Mouse (Mus musculus) left cerebral cortex, adult 11 months (tissue): ENCODE data around the gene Sv2b.
A peak's percentile ranks its signal among the peaks of the same experiment; 100 is the strongest.

Experiments
- DNase-seq: peaks from one replicate; pipeline ENCODE4 v3.0.0; 2022; ENCODE audit warnings: low spot score

Sv2b gene

GRCm38 (mm10) chr7:75292246-75292645 is 16.8 kb downstream of the Sv2b start:
- no peak for DNase-seq

GRCm38 (mm10) chr7:75290554-75290953 is 18.5 kb downstream of the Sv2b start:
- no peak for DNase-seq

- DNase-seq: no peak
These were observed 21.8 kb downstream of the Sv2b start for GRCm38 (mm10) chr7:75287237-75287636.

- DNase-seq: no peak
These were observed 26.1 kb downstream of the Sv2b start for GRCm38 (mm10) chr7:75282951-75283350.

- DNase-seq: no peak
These were observed 26.9 kb downstream of the Sv2b start for GRCm38 (mm10) chr7:75282080-75282650.

GRCm38 (mm10) chr7:75281106-75281505 is 28.0 kb downstream of the Sv2b start:
- DNase-seq: no peak

GRCm38 (mm10) chr7:75277847-75278246 is 31.2 kb downstream of the Sv2b start:
- no peak for DNase-seq

GRCm38 (mm10) chr7:75276739-75277138 is 32.3 kb downstream of the Sv2b start:
- DNase-seq: no peak

- no peak for DNase-seq
These were observed 34.5 kb downstream of the Sv2b start for GRCm38 (mm10) chr7:75274518-75274917.

GRCm38 (mm10) chr7:75273633-75274032 is 35.4 kb downstream of the Sv2b start:
- DNase-seq: no peak

- peak; percentile 69 for DNase-seq
These were observed 37.1 kb downstream of the Sv2b start for GRCm38 (mm10) chr7:75271921-75272381.

- no peak for DNase-seq
These were observed 37.8 kb downstream of the Sv2b start for GRCm38 (mm10) chr7:75271306-75271705.

GRCm38 (mm10) chr7:75267236-75267635 is 41.8 kb downstream of the Sv2b start:
- no peak for DNase-seq

- peak; percentile 47 for DNase-seq
These were observed 43.8 kb downstream of the Sv2b start for GRCm38 (mm10) chr7:75265241-75265640.

GRCm38 (mm10) chr7:75259945-75260344 is 49.1 kb downstream of the Sv2b start:
- DNase-seq: no peak

- DNase-seq: no peak
These were observed 55.3 kb downstream of the Sv2b start for GRCm38 (mm10) chr7:75253611-75254250.

GRCm38 (mm10) chr7:75240754-75241507 is 68.1 kb downstream of the Sv2b start:
- DNase-seq: no peak

GRCm38 (mm10) chr7:75236386-75236785 is 72.7 kb downstream of the Sv2b start:
- DNase-seq: no peak

- DNase-seq: no peak
These were observed 84.9 kb downstream of the Sv2b start for GRCm38 (mm10) chr7:75224206-75224605.

GRCm38 (mm10) chr7:75222704-75223431 is 86.2 kb downstream of the Sv2b start:
- DNase-seq: no peak

- DNase-seq: no peak
These were observed 88.3 kb downstream of the Sv2b start for GRCm38 (mm10) chr7:75220786-75221185.

- no peak for DNase-seq
These were observed 88.8 kb downstream of the Sv2b start for GRCm38 (mm10) chr7:75220296-75220695.

GRCm38 (mm10) chr7:75216180-75216579 is 92.9 kb downstream of the Sv2b start:
- no peak for DNase-seq
